In genomic region chr8:87471603-87472270, GRCm38 (mm10) we compare ENCODE assay signal across 9 mouse cellular contexts. TPM values are rescaled to one million over a fixed set of nuclear protein-coding genes. Genes with fewer than 3 reads are reported as not detected.
DNase-seq lines count a peak whose midpoint lies in the region; ATAC-seq lines count a peak whose summit lies in the region.
"Had no signal": no experiment of that assay in that cellular context is flagged by ENCODE, and none has a peak within 500 bp of the region (broad histone marks: within the 10 kb centered on the region; RNA-seq: fewer than 3 reads in every experiment).

No protein-coding gene starts in this region.

- no peak for ATAC-seq in intestine, embryonic 14.5 days (replicated peaks; ENCODE audit: low FRiP score, low TSS enrichment, low read depth)
- peak; percentile 64 for ATAC-seq in neural tube, embryonic 12.5 days (ENCODE audit: low FRiP score, low read depth)
- ATAC-seq in erythroid progenitor cell, adult 5-6 weeks (replicated peaks; ENCODE audit: low FRiP score, poor library complexity, severe bottlenecking) = no peak

- H3K9me3 ChIP-seq in intestine, embryonic 14.5 days (ENCODE audit: control insufficient read depth, low read length) = no peaks in the 10 kb centered on the region
- H3K9me3 ChIP-seq in neural tube, embryonic 12.5 days = no peaks in the 10 kb centered on the region

- DNase-seq in adrenal gland, adult 2 months = peak; percentile 15
- DNase-seq in adrenal gland, postnatal 25 days = no peak
- peak; percentile 27 for DNase-seq in retina, postnatal 1 day
- no peak for DNase-seq in retina, embryonic 14.5 days (ENCODE audit: low spot score)
- peak; percentile 70 for DNase-seq in intestine, embryonic 14.5 days (ENCODE audit: low spot score)
- DNase-seq in thymus, postnatal 10 days (ENCODE audit: low spot score in 2 of 2) = no peak

- no peaks in the 10 kb centered on the region for H3K36me3 ChIP-seq in intestine, embryonic 14.5 days (ENCODE audit: control insufficient read depth, insufficient read depth, low read length)
- no peaks in the 10 kb centered on the region for H3K36me3 ChIP-seq in neural tube, embryonic 12.5 days

- H3K27ac ChIP-seq in intestine, embryonic 14.5 days (ENCODE audit: low read depth) = no peak overlapping the region
- peak overlapping the region; percentile 26; the same call in 1 of the 2 replicates for H3K27ac ChIP-seq in neural tube, embryonic 12.5 days

- no peak overlapping the region; the same call in 1 of the 2 replicates for H3K9ac ChIP-seq in intestine, embryonic 14.5 days (ENCODE audit: low read length)
- H3K9ac ChIP-seq in neural tube, embryonic 12.5 days = peak overlapping the region; percentile 70

- H3K4me3 ChIP-seq in intestine, embryonic 14.5 days (ENCODE audit: low read depth, low read length) = peak overlapping the region; percentile 43
- H3K4me3 ChIP-seq in neural tube, embryonic 12.5 days = peak overlapping the region; percentile 58

- under 1% methylated on average over 31 of the region's 36 CpGs for WGBS in intestine, embryonic 14.5 days
- under 1% methylated on average over 36 of the region's 36 CpGs for WGBS in neural tube, embryonic 12.5 days

- H3K27me3 ChIP-seq in intestine, embryonic 14.5 days (replicated peaks; ENCODE audit: control insufficient read depth, insufficient read depth, low read length) = peaks cover 95% of the 10 kb centered on the region
- peaks cover 76% of the 10 kb centered on the region for H3K27me3 ChIP-seq in neural tube, embryonic 12.5 days (replicated peaks)

- peak overlapping the region; percentile 91 for H3K4me2 ChIP-seq in intestine, embryonic 14.5 days (ENCODE audit: low read length)
- peak overlapping the region; percentile 95 for H3K4me2 ChIP-seq in neural tube, embryonic 12.5 days (replicated peaks)

- H3K4me1 ChIP-seq in intestine, embryonic 14.5 days (replicated peaks; ENCODE audit: control insufficient read depth, insufficient read depth, low read length) = peaks cover 22% of the 10 kb centered on the region
- peaks cover 42% of the 10 kb centered on the region for H3K4me1 ChIP-seq in neural tube, embryonic 12.5 days

RNA-seq across cellular contexts. Expression of gene Cbln1, which starts 0.7 kb away (rescaled TPM):
- total RNA-seq in adrenal gland, adult 2 months (2021) = under 1 TPM in 1 of 2 experiments, not detected in 1; 0.52 TPM
- 0.65 and 0.82 TPM in 2 replicates for polyA plus RNA-seq in adrenal gland, adult 2 months (2012; rRNA removed)
- total RNA-seq in adrenal gland, postnatal 25 days (2021) = 1.2 and 1.3 TPM in 2 replicates
- 0.08 and 0.26 TPM in 2 replicates for polyA plus RNA-seq in intestine, embryonic 14.5 days (2014; fragmentation: Nextera tagmentation; extraction: Ambion mirVana)
- 14.1 and 14.7 TPM in 2 replicates for polyA plus RNA-seq in neural tube, embryonic 12.5 days (2016; fragmentation: Nextera tagmentation; extraction: Ambion mirVana)
- not detected in 2 replicates for total RNA-seq in erythroid progenitor cell, adult 5-6 weeks (2015; ENCODE audit: low replicate concordance)
- 0.61 TPM in 1 of 2 replicates, not detected in the other for total RNA-seq in erythroid progenitor cell, adult 5-6 weeks (2017; ENCODE audit: low replicate concordance)
- polyA plus RNA-seq: erythroblast, embryonic 14.5 days had no signal

Comparison
In these comparisons a context has a peak if more than half of its experiments do, and no peak if none do; other contexts are left out.
1. DNase-seq: peak in adrenal gland, adult 2 months (single experiment), retina, postnatal 1 day (single experiment) and intestine, embryonic 14.5 days (single experiment); none in adrenal gland, postnatal 25 days (single experiment), retina, embryonic 14.5 days (single experiment) and thymus, postnatal 10 days (0 of 2).